Mouse (Mus musculus): ENCODE data around the gene Itgb4. TPM values are rescaled to one million over a fixed set of nuclear protein-coding genes. Genes with fewer than 3 reads are reported as not detected.

Gene Itgb4
- polyA plus RNA-seq (2015; fragmentation: Nextera tagmentation; extraction: Ambion mirVana): 14.7 and 15.7 TPM in 2 replicates

DNA sequence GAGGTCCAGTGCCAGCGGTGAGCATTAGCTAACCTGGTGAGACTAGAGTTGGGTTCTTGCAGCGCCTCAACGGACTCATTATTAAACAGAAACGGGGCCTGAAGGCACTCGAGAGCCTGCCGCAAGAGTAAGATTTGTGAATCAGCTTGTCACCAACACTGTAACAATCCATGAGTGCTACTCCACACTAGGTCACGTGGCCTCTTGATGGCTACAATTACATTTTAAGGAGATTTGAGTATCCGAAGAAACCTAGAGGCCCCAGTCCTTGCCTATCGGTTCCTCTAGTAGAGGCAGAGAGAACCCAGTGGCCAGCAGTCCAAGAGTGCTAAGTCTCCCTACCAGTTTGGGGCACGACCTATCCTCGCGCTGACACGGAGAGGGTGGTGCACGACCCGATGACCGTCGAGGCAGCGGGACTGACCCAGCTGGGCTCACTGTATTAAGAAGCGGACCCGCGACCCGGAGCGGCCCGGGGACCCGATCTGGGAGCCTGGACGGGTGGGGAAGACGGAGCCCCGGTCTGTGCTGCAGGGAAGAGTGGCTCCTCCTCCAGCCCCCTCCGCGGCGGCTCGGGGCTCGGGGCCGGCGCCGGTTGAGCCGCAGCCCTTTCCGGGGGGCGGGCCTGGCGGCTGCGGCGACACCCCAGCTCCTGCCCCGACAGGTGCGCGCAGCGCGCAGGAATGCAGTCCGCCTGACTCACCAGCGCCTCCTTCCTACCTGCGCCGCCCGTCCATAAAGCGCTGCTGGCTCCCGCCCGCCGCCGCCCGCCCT lies at the start of gene Itgb4:
Gene Itgb4, plus strand, starts transcription at position 401 of the 774 bp plus-strand sequence.
- 0 out of 2 replicates have a peak, but pooled peaks have one; percentile 19 for ATAC-seq (ENCODE audit: insufficient number of reproducible peaks, low FRiP score, low TSS enrichment, low read depth)
- Histone ChIP-seq H3K9ac (0 out of 2 replicates have a peak within 1 kb of the TSS, but pooled peaks have one; percentile 23), H3K4me3 (peak within 1 kb of the TSS; percentile 49), H3K27ac (peak within 1 kb of the TSS; percentile 40), H3K9me3 (no peaks in the 10 kb centered on the region), H3K4me1 (peaks cover 14% of the 10 kb centered on the region), H3K27me3 (peaks cover 48% of the 10 kb centered on the region), H3K36me3 (no peaks in the 10 kb centered on the region), H3K4me2 (peak within 1 kb of the TSS; percentile 86)
- WGBS: 8% methylated on average over 56 of the region's 58 CpGs

DNA sequence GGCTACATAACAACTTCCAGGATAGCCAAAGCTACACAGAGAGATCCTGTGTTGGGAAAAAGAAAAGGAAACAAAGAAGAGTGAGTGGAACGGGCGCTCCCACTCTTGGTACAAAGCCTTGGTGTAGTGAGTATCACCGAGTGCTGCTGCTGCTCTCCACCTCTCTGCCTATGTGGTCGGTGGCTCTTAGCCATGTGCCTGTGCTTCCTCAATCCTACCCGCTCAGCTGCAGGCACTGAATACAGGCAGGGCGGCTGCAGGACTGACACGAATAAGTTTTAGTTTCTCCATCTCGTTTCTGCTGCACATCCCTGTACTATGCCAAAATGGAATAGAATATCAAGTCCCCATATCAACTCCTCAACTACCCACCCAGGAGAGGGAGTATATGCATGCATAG lies 45.5 kb upstream of the Itgb4 start:
- 91% methylated on average over 8 of the region's 8 CpGs for WGBS
- Histone ChIP-seq H3K4me1 (peaks cover 16% of the 10 kb centered on the region), H3K36me3 (peaks cover 23% of the 10 kb centered on the region), H3K9ac (no peak overlapping the region), H3K27ac (no peak overlapping the region), H3K9me3 (no peaks in the 10 kb centered on the region), H3K4me3 (no peak overlapping the region), H3K27me3 (no peaks in the 10 kb centered on the region), H3K4me2 (no peak overlapping the region)
- no peak for ATAC-seq (ENCODE audit: insufficient number of reproducible peaks, low FRiP score, low TSS enrichment, low read depth)

GRCm38 (mm10) chr11:115929818-115930217 lies 44.7 kb upstream of the Itgb4 start:
- Histone ChIP-seq H3K4me3 (no peak overlapping the region), H3K4me2 (no peak overlapping the region), H3K27ac (no peak overlapping the region), H3K27me3 (no peaks in the 10 kb centered on the region), H3K4me1 (peaks cover 24% of the 10 kb centered on the region), H3K36me3 (peaks cover 23% of the 10 kb centered on the region), H3K9me3 (no peaks in the 10 kb centered on the region), H3K9ac (no peak overlapping the region)
- ATAC-seq (ENCODE audit: insufficient number of reproducible peaks, low FRiP score, low TSS enrichment, low read depth): no peak
- WGBS: 54% methylated on average over 3 of the region's 3 CpGs

DNA sequence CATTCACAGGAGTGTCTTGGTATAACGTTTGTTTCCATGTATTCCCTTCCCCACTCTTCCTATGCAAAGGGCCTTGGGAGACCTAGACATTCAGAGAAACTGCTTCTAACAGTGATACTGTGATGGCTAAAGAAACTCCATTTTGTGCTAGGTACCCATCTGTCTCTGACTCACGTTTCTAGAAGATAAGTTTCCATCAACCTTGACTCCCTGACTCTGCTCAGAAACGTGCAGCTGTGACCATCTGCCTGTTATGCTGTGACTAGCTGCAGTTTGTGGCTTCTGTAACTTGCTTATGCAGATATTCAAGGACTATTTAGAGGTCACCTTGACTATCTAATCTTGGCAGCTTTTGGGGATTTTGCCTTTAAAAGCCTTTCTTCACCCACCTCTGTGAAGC lies 43.3 kb upstream of the Itgb4 start:
- Histone ChIP-seq H3K9ac (no peak overlapping the region), H3K4me1 (peaks cover 26% of the 10 kb centered on the region), H3K9me3 (no peaks in the 10 kb centered on the region), H3K27ac (no peak overlapping the region), H3K27me3 (no peaks in the 10 kb centered on the region), H3K4me3 (no peak overlapping the region), H3K36me3 (peaks cover 36% of the 10 kb centered on the region), H3K4me2 (no peak overlapping the region)
- ATAC-seq (ENCODE audit: insufficient number of reproducible peaks, low FRiP score, low TSS enrichment, low read depth): no peak
- WGBS: 68% methylated on average over 3 of the region's 3 CpGs

GRCm38 (mm10) chr11:115933108-115933746 lies 41.3 kb upstream of the Itgb4 start, which contains the start of the genes Sap30bp and Recql5:
TSS of gene Sap30bp (plus strand) at chr11:115933282.
TSS of gene Recql5 (minus strand) at chr11:115933477.
- Histone ChIP-seq H3K4me2 (peak within 1 kb of the TSS; percentile 79), H3K4me3 (peak within 1 kb of the TSS; percentile 61), H3K9me3 (no peaks in the 10 kb centered on the region), H3K9ac (peak within 1 kb of the TSS; percentile 57), H3K36me3 (peaks cover 39% of the 10 kb centered on the region), H3K4me1 (peaks cover 26% of the 10 kb centered on the region), H3K27ac (peak within 1 kb of the TSS; percentile 3; the same call in 1 of the 2 replicates), H3K27me3 (no peaks in the 10 kb centered on the region)
- peak; percentile 97 for ATAC-seq (ENCODE audit: insufficient number of reproducible peaks, low FRiP score, low TSS enrichment, low read depth)
- under 1% methylated on average over 28 of the region's 28 CpGs for WGBS

DNA sequence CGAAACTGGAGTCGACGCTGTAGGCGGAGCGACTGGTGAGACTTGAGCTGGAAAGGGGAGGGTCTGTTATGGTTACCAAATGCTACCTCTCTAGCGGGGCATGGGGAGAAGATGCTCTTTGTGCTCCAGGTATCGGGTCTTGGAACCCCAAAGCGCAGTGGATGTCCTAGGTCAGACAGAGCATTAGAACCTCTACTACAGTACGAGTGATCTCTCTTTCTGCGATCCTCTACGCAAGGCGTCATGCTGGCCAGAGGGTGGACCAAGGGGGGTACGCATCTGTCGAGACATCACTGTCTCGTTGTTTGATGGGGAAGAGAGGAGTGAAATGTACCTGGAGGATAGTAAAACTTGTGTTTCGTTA lies 40.8 kb upstream of the Itgb4 start:
- Histone ChIP-seq H3K4me2 (peak overlapping the region; percentile 79), H3K27ac (peak overlapping the region; percentile 3; the same call in 1 of the 2 replicates), H3K36me3 (peaks cover 37% of the 10 kb centered on the region), H3K4me3 (peak overlapping the region; percentile 61), H3K9me3 (no peaks in the 10 kb centered on the region), H3K27me3 (no peaks in the 10 kb centered on the region), H3K9ac (peak overlapping the region; percentile 57), H3K4me1 (peaks cover 26% of the 10 kb centered on the region)
- ATAC-seq (ENCODE audit: insufficient number of reproducible peaks, low FRiP score, low TSS enrichment, low read depth): 0 out of 2 replicates have a peak, but pooled peaks have one; percentile 22
- WGBS: under 1% methylated on average over 16 of the region's 16 CpGs

GRCm38 (mm10) chr11:115939690-115940329 lies 34.7 kb upstream of the Itgb4 start:
- ATAC-seq (ENCODE audit: insufficient number of reproducible peaks, low FRiP score, low TSS enrichment, low read depth): no peak
- H3K4me1 ChIP-seq: peaks cover 2% of the 10 kb centered on the region
- H3K9me3 ChIP-seq: no peaks in the 10 kb centered on the region
- H3K4me2 ChIP-seq: no peak overlapping the region
- no peak overlapping the region for H3K4me3 ChIP-seq
- 38% methylated on average over 6 of the region's 6 CpGs for WGBS
- no peak overlapping the region for H3K27ac ChIP-seq
- H3K36me3 ChIP-seq: peaks cover 80% of the 10 kb centered on the region
- H3K9ac ChIP-seq: no peak overlapping the region
- no peaks in the 10 kb centered on the region for H3K27me3 ChIP-seq

GRCm38 (mm10) chr11:115941980-115942379 lies 32.5 kb upstream of the Itgb4 start:
- no peak for ATAC-seq (ENCODE audit: insufficient number of reproducible peaks, low FRiP score, low TSS enrichment, low read depth)
- H3K36me3 ChIP-seq: peaks cover 81% of the 10 kb centered on the region
- H3K4me2 ChIP-seq: no peak overlapping the region
- no peak overlapping the region for H3K27ac ChIP-seq
- H3K4me1 ChIP-seq: peaks cover 6% of the 10 kb centered on the region; the same call in 1 of the 2 replicates
- WGBS: 86% methylated on average over 7 of the region's 7 CpGs
- H3K27me3 ChIP-seq: no peaks in the 10 kb centered on the region
- H3K9ac ChIP-seq: no peak overlapping the region
- H3K4me3 ChIP-seq: no peak overlapping the region
- no peaks in the 10 kb centered on the region for H3K9me3 ChIP-seq

DNA sequence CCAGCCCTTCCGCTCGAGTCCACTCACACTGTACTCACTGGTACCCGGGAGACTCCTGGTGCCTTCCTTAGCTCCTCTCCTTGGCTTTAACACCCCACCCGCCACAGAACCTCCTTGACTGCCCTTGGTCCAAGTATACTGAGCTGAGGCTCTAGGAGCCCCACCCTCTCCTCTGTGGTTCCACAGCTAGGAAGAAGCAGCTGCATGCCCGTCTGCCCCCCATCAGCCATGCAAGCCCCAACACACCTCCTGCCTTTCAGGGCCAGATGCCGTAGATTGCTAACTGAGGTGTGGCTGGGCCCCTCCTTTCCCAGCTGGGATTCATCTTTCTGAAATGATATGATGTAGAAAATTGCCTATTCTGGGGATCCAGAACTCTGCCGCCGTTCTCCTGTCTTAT lies 29.3 kb upstream of the Itgb4 start:
- Histone ChIP-seq H3K27me3 (no peaks in the 10 kb centered on the region), H3K4me1 (peaks cover 12% of the 10 kb centered on the region), H3K9ac (no peak overlapping the region), H3K9me3 (no peaks in the 10 kb centered on the region), H3K27ac (peak overlapping the region; percentile 77), H3K4me3 (no peak overlapping the region), H3K4me2 (no peak overlapping the region), H3K36me3 (peaks cover 77% of the 10 kb centered on the region)
- ATAC-seq (ENCODE audit: insufficient number of reproducible peaks, low FRiP score, low TSS enrichment, low read depth): no peak
- 80% methylated on average over 8 of the region's 8 CpGs for WGBS

DNA sequence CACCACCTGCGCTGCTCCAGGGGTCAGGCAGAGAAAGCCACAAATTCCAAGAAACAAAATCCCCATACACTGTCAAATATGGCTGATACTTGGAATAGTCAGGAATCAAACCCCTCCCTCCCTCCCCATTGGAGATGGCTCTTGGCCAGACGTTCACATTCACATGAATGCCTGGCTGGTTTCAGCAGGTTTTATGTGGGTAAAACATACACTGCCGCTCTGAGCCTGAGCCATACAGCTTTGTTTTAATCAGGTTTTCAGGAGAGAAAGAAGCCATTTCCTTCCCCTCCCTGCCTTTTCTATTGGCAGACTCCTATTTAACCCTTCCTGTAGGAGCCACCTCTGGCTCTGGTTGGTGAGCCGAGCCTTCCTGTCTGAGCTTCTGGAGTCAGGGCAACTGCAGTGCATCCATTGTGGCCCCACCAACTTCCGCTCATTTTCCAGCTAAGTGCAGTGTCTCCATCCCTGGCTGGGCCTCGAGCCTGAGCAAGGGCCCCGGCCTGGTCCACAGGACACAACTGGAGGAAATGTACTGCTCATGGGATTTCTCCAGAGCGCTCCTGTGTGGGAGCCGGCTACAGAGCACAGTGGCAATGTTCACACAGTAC lies 28.2 kb upstream of the Itgb4 start:
- no peaks in the 10 kb centered on the region for H3K27me3 ChIP-seq
- H3K4me2 ChIP-seq: no peak overlapping the region
- H3K4me1 ChIP-seq: peaks cover 18% of the 10 kb centered on the region
- peak overlapping the region; percentile 77 for H3K27ac ChIP-seq
- no peak overlapping the region for H3K4me3 ChIP-seq
- H3K36me3 ChIP-seq: peaks cover 77% of the 10 kb centered on the region
- WGBS: 76% methylated on average over 9 of the region's 9 CpGs
- ATAC-seq (ENCODE audit: insufficient number of reproducible peaks, low FRiP score, low TSS enrichment, low read depth): peak; percentile 40; the same call in 1 of the 2 replicates
- no peak overlapping the region for H3K9ac ChIP-seq
- no peaks in the 10 kb centered on the region for H3K9me3 ChIP-seq

- peaks cover 77% of the 10 kb centered on the region for H3K36me3 ChIP-seq
- H3K27me3 ChIP-seq: no peaks in the 10 kb centered on the region
- no peak for ATAC-seq (ENCODE audit: insufficient number of reproducible peaks, low FRiP score, low TSS enrichment, low read depth)
- no peaks in the 10 kb centered on the region for H3K9me3 ChIP-seq
- H3K27ac ChIP-seq: no peak overlapping the region
- no peak overlapping the region for H3K9ac ChIP-seq
- H3K4me3 ChIP-seq: no peak overlapping the region
- no peak overlapping the region for H3K4me2 ChIP-seq
- H3K4me1 ChIP-seq: peaks cover 18% of the 10 kb centered on the region
- WGBS: 85% methylated on average over 9 of the region's 9 CpGs
Observed at GRCm38 (mm10) chr11:115948316-115948715, 26.2 kb upstream of the Itgb4 start.
